Mouse (Mus musculus) liver, embryonic 12.5 days (tissue): Measurements from ENCODE around the gene Klc1. TPM values are rescaled to one million over a fixed set of nuclear protein-coding genes. Genes with fewer than 3 reads are reported as not detected.

ENCODE experiments used
- ATAC-seq: fragments of 200-750 bp; cut with Nextera tagmentation; 2 replicates; pipeline ENCODE4 v1.8.0; 2017; ENCODE audit warnings: moderate number of reproducible peaks, mild to moderate bottlenecking, moderate library complexity
- H3K27ac ChIP-seq: fragments of 300-500 bp; sonication (generic); 2 replicates; pipeline ENCODE4 v1.5.1; 2016; ENCODE audit warnings: mild to moderate bottlenecking
- H3K27me3 ChIP-seq: fragments of 300-500 bp; sonication (generic); replicated peaks from 2 replicates; pipeline ENCODE4 v1.6.1; 2016; ENCODE audit warnings: mild to moderate bottlenecking, moderate library complexity
- H3K36me3 ChIP-seq: fragments of 300-500 bp; sonication (generic); 2 replicates; pipeline ENCODE4 v1.6.1; 2016; ENCODE audit warnings: mild to moderate bottlenecking, moderate library complexity
- H3K4me1 ChIP-seq: fragments of 300-500 bp; sonication (generic); 2 replicates; pipeline ENCODE4 v1.6.1; 2016
- H3K4me2 ChIP-seq: fragments of 300-500 bp; sonication (generic); 2 replicates; pipeline ENCODE4 v1.6.1; 2016; ENCODE audit warnings: mild to moderate bottlenecking, moderate library complexity
- H3K4me3 ChIP-seq: fragments of 300-500 bp; sonication (generic); 2 replicates; pipeline ENCODE4 v1.5.1; 2016; ENCODE audit warnings: mild to moderate bottlenecking, moderate library complexity
- H3K9ac ChIP-seq: fragments of 300-500 bp; sonication (generic); 2 replicates; pipeline ENCODE4 v1.6.1; 2016; ENCODE audit warnings: mild to moderate bottlenecking, moderate library complexity
- H3K9me3 ChIP-seq: fragments of 300-500 bp; sonication (generic); replicated peaks from 2 replicates; pipeline ENCODE4 v1.6.1; 2016; ENCODE audit warnings: mild to moderate bottlenecking, moderate library complexity
- WGBS: fragments of 180-500 bp; shearing (Covaris S2); methylation state at CpG from one replicate; pipeline ENCODE4 v1.1.7; 2016; ENCODE audit not compliant: insufficient replicate concordance; 5-methylcytosine and 5-hydroxymethylcytosine counted together
- polyA plus RNA-seq: library from polyadenylated mRNA; unstranded; fragments of >200 nt; fragmentation: Nextera tagmentation; extraction: Ambion mirVana; gene quantifications from 2 replicates; pipeline ENCODE4 v1.2.1, GENCODE M21; 2016

Gene Klc1
- polyA plus RNA-seq, 1 experiment from 2014 or later = 35.6 TPM

GRCm38 (mm10) chr12:111819936-111820335 is 61.3 kb downstream of the Klc1 start:
- H3K27ac ChIP-seq = no peak overlapping the region
- H3K36me3 ChIP-seq = peaks cover 67% of the 10 kb centered on the region
- no peak overlapping the region for H3K9ac ChIP-seq
- no peak overlapping the region for H3K4me2 ChIP-seq
- peaks cover 79% of the 10 kb centered on the region for H3K4me1 ChIP-seq
- ATAC-seq = no peak
- H3K9me3 ChIP-seq = no peaks in the 10 kb centered on the region
- 79% methylated on average over 8 of the region's 8 CpGs for WGBS
- no peak overlapping the region for H3K4me3 ChIP-seq
- H3K27me3 ChIP-seq = no peaks in the 10 kb centered on the region

DNA sequence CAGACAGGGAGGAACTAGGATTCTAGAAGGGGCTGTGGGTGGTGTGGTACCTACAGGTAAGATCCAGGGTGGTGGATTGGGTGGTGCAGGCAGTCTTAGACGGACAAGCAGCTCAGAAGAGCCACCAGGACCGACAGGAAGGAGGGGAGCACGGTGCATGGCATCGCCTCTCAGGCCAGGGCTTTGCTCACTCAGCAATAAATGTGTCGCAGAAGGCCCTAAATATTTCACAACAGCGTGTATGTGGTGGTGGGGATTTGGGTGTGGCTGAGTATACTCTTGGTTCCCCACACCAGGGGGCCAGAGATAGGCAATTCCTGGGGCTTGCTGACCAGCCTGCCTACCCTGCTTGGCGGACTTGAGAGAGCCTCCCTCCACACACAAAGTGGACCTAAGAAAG is 62.1 kb downstream of the Klc1 start:
- H3K4me1 ChIP-seq = peaks cover 71% of the 10 kb centered on the region
- H3K4me3 ChIP-seq = no peak overlapping the region
- no peak overlapping the region for H3K9ac ChIP-seq
- H3K36me3 ChIP-seq = peaks cover 75% of the 10 kb centered on the region
- no peaks in the 10 kb centered on the region for H3K27me3 ChIP-seq
- 73% methylated on average over 7 of the region's 7 CpGs for WGBS
- ATAC-seq = no peak
- H3K27ac ChIP-seq = 0 out of 2 replicates have a peak overlapping the region, but pooled peaks have one; percentile 41
- H3K4me2 ChIP-seq = no peak overlapping the region
- H3K9me3 ChIP-seq = no peaks in the 10 kb centered on the region

DNA sequence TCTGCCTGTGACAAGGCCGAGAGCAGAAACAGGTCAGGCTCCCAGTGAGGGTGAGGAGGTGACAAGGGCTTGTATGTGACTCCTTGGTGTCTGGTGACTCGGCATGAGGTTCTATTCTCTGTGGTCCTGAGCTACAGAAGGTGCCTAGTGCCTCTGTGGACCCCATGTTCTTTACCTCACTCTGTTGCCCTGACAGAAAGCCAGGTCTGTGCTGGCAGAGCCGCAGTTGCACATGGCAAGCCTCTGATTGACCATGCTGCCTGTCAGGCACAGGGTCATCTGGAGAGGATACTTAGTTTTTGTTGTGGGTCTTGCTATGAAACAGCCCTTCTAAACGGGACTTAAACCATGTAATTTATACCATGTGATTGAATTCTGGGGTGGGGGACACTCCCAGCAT is 63.3 kb downstream of the Klc1 start:
- no peak for ATAC-seq
- Histone ChIP-seq H3K9ac (0 out of 2 replicates have a peak overlapping the region, but pooled peaks have one; percentile 25), H3K9me3 (no peaks in the 10 kb centered on the region), H3K36me3 (peaks cover 87% of the 10 kb centered on the region), H3K4me1 (peaks cover 59% of the 10 kb centered on the region), H3K4me3 (no peak overlapping the region), H3K27me3 (no peaks in the 10 kb centered on the region), H3K4me2 (no peak overlapping the region), H3K27ac (no peak overlapping the region)
- 73% methylated on average over 4 of the region's 4 CpGs for WGBS

- WGBS = 88% methylated on average over 12 of the region's 12 CpGs
- no peaks in the 10 kb centered on the region for H3K9me3 ChIP-seq
- peaks cover 36% of the 10 kb centered on the region for H3K4me1 ChIP-seq
- H3K4me3 ChIP-seq = no peak overlapping the region
- peaks cover 100% of the 10 kb centered on the region for H3K36me3 ChIP-seq
- H3K9ac ChIP-seq = no peak overlapping the region
- H3K27ac ChIP-seq = no peak overlapping the region
- H3K27me3 ChIP-seq = no peaks in the 10 kb centered on the region
- no peak for ATAC-seq
- no peak overlapping the region for H3K4me2 ChIP-seq
Measured at GRCm38 (mm10) chr12:111827556-111827955, 68.9 kb downstream of the Klc1 start.

GRCm38 (mm10) chr12:111829447-111829846 is 70.8 kb downstream of the Klc1 start:
- 85% methylated on average over 5 of the region's 5 CpGs for WGBS
- Histone ChIP-seq H3K4me3 (no peak overlapping the region), H3K4me2 (no peak overlapping the region), H3K27me3 (no peaks in the 10 kb centered on the region), H3K9ac (no peak overlapping the region), H3K36me3 (peaks cover 100% of the 10 kb centered on the region), H3K27ac (peak overlapping the region; percentile 36), H3K9me3 (no peaks in the 10 kb centered on the region), H3K4me1 (peaks cover 52% of the 10 kb centered on the region)
- no peak for ATAC-seq

GRCm38 (mm10) chr12:111829954-111830353 is 71.3 kb downstream of the Klc1 start:
- Histone ChIP-seq H3K27me3 (no peaks in the 10 kb centered on the region), H3K36me3 (peaks cover 100% of the 10 kb centered on the region), H3K4me1 (peaks cover 53% of the 10 kb centered on the region), H3K9me3 (no peaks in the 10 kb centered on the region), H3K27ac (peak overlapping the region; percentile 36), H3K4me3 (no peak overlapping the region), H3K9ac (no peak overlapping the region), H3K4me2 (no peak overlapping the region)
- 87% methylated on average over 9 of the region's 9 CpGs for WGBS
- ATAC-seq = no peak

DNA sequence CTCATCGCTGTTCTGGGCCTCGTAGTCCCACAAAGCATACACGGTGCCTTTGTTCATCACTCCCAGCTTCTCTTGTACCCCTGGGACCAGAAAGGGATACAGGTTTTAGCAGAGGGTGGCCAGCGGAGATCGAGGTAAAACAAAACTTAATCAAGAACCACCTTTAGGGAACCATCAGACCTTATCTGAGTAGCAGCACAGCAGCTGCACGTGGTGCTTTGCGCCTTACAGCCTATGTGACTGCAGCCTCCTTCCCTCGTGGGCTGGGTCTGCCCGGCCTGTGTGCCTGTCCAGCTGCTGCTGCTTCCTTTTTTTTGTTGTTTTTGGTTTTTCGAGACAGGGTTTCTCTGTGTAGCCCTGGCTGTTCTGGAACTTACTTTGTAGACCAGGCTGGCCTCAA is 71.7 kb downstream of the Klc1 start:
- WGBS = 55% methylated on average over 10 of the region's 10 CpGs
- Histone ChIP-seq H3K4me1 (peaks cover 53% of the 10 kb centered on the region), H3K4me2 (no peak overlapping the region), H3K27me3 (no peaks in the 10 kb centered on the region), H3K9ac (no peak overlapping the region), H3K27ac (peak overlapping the region; percentile 36; the same call in 1 of the 2 replicates), H3K4me3 (no peak overlapping the region), H3K36me3 (peaks cover 100% of the 10 kb centered on the region), H3K9me3 (no peaks in the 10 kb centered on the region)
- ATAC-seq = peak; percentile 42

DNA sequence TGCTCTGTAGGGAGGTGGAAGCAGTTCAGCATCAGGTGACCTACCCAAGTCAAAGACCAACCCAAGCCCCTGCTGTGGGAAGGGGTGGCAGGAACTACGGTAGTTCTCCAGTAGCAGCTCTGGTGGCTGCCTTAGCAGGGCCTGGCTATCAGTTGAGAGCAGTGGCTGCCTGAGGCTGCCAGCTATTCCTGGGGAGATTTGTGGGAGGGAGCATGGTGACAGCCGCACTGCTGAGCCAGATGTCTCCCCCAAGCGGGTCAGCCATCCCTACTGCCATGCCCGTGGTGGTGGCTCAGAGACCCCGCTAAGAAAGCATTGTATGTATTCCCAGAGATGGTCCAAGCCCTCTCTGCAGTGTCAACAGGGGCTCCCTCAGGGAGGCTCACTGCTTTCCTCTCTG is 74.0 kb downstream of the Klc1 start:
- peaks cover 98% of the 10 kb centered on the region for H3K36me3 ChIP-seq

DNA sequence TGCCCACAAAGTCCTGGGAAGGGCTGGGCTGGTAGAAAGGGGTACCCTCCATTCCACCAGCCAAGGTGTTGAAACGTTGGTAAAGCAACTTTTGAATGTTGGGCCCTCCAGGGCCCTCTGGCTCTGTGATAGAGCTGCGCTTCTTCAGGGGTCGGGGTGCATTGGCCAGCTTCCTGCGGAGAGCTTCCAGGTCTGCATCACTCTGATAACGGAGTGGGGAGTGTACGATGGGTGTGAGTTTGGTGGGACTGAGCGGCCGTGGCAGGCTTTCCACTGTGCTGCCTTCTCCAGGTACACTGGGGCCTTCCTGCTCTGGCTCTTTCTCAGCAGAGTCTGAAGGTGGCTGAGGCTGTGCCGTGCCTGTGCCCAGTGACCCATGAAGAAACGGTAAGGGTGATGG is 74.8 kb downstream of the Klc1 start:
- Histone ChIP-seq H3K27me3 (no peaks in the 10 kb centered on the region), H3K4me1 (peaks cover 53% of the 10 kb centered on the region), H3K9me3 (no peaks in the 10 kb centered on the region), H3K4me3 (peak overlapping the region; percentile 27), H3K27ac (peak overlapping the region; percentile 87), H3K4me2 (peak overlapping the region; percentile 56), H3K9ac (peak overlapping the region; percentile 50), H3K36me3 (peaks cover 98% of the 10 kb centered on the region)
- 39% methylated on average over 10 of the region's 10 CpGs for WGBS
- ATAC-seq = peak; percentile 93

More for the DNA sequence above, 74.0 kb downstream of the Klc1 start:
- peak overlapping the region; percentile 56 for H3K4me2 ChIP-seq
- ATAC-seq = peak; percentile 52
- peak overlapping the region; percentile 50; the same call in 1 of the 2 replicates for H3K9ac ChIP-seq
- H3K4me3 ChIP-seq = no peak overlapping the region
- WGBS = 61% methylated on average over 5 of the region's 5 CpGs
- peaks cover 53% of the 10 kb centered on the region for H3K4me1 ChIP-seq
- H3K9me3 ChIP-seq = no peaks in the 10 kb centered on the region
- H3K27me3 ChIP-seq = no peaks in the 10 kb centered on the region
- peak overlapping the region; percentile 87 for H3K27ac ChIP-seq

GRCm38 (mm10) chr12:111842565-111843433 is 84.2 kb downstream of the Klc1 start:
- Histone ChIP-seq H3K9ac (no peak overlapping the region), H3K4me2 (no peak overlapping the region), H3K27me3 (no peaks in the 10 kb centered on the region), H3K4me1 (peaks cover 15% of the 10 kb centered on the region), H3K36me3 (peaks cover 42% of the 10 kb centered on the region), H3K27ac (no peak overlapping the region), H3K9me3 (no peaks in the 10 kb centered on the region), H3K4me3 (no peak overlapping the region)
- 76% methylated on average over 15 of the region's 15 CpGs for WGBS
- 0 out of 2 replicates have a peak, but pooled peaks have one; percentile 41 for ATAC-seq

- WGBS = 25% methylated on average over 2 of the region's 2 CpGs
- H3K27me3 ChIP-seq = no peaks in the 10 kb centered on the region
- no peak overlapping the region for H3K4me2 ChIP-seq
- H3K4me1 ChIP-seq = peaks cover 20% of the 10 kb centered on the region
- no peak overlapping the region for H3K4me3 ChIP-seq
- ATAC-seq = no peak
- H3K27ac ChIP-seq = no peak overlapping the region
- H3K36me3 ChIP-seq = peaks cover 36% of the 10 kb centered on the region
- no peak overlapping the region for H3K9ac ChIP-seq
- H3K9me3 ChIP-seq = no peaks in the 10 kb centered on the region
Measured at GRCm38 (mm10) chr12:111843470-111843869, 84.8 kb downstream of the Klc1 start.

- no peak for ATAC-seq
- no peak overlapping the region for H3K4me2 ChIP-seq
- H3K27me3 ChIP-seq = no peaks in the 10 kb centered on the region
- H3K9ac ChIP-seq = no peak overlapping the region
- H3K27ac ChIP-seq = no peak overlapping the region
- H3K36me3 ChIP-seq = peaks cover 16% of the 10 kb centered on the region
- H3K4me3 ChIP-seq = no peak overlapping the region
- 84% methylated on average over 4 of the region's 4 CpGs for WGBS
- H3K9me3 ChIP-seq = no peaks in the 10 kb centered on the region
- H3K4me1 ChIP-seq = peaks cover 22% of the 10 kb centered on the region
Measured at GRCm38 (mm10) chr12:111845953-111846352, 87.3 kb downstream of the Klc1 start.
